Comparison of ENCODE assay signal across 8 mouse cellular contexts in the genomic region with DNA sequence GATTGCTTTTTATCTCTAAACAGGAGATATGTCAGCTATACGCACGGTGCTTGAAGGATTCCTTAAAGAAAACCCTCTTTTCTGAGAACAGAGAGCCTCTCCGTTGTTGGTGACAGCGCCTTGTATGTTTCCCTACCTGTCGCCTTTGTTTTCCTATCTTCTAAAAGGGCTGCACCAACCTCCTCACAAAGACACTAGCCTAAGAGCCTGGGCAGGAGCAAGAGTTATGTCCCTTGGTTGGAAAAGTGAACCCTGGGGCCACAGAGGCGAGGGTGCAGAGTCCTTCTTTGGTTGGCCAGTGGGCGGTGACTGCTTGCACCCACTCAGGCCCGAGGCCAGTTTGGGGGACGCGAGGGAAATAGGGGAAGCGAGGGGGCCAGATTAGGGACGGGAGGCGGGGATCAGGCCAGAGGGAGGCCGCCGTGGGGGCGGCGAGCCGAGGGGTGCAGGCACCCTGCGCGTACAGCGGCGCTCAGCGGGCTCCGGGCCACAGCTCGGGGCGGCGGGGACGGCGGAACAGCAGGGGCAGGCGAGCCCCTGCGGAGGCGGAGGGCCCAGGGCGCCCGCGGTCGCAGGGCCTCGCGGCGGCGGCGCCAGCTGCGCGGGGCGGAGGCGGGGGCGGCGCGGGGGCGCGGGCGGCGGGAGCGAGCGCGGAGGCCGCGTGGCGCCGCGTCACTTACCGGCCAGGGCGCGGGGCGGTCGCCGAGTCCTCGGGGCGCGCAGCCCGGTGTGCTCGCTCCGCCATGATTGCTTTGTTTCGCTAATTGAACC. TPM values are rescaled to one million over a fixed set of nuclear protein-coding genes. Genes with fewer than 3 reads are reported as not detected.
DNase-seq lines count a peak whose midpoint lies in the region; ATAC-seq and TF ChIP-seq lines count a peak whose summit lies in the region.

No protein-coding gene starts in this region.

- H3K4me1 ChIP-seq in forebrain, embryonic 13.5 days, result peaks cover 9% of the 10 kb centered on the region; the same call in 1 of the 2 replicates
- no peaks in the 10 kb centered on the region for H3K4me1 ChIP-seq in heart, postnatal 0 days (ENCODE audit: control insufficient read depth, insufficient read depth)
- H3K4me1 ChIP-seq in liver, postnatal 0 days (ENCODE audit: insufficient read depth), result peaks cover 5% of the 10 kb centered on the region; the same call in 1 of the 2 replicates
- H3K4me1 ChIP-seq in neural tube, embryonic 15.5 days, result peaks cover 11% of the 10 kb centered on the region; the same call in 1 of the 2 replicates

- TF ChIP-seq CTCF in heart, postnatal 0 days (IDR thresholded peaks at IDR 0.05; ENCODE audit: low read depth), result no peak
- TF ChIP-seq CTCF in liver, postnatal 0 days (IDR thresholded peaks at IDR 0.05; ENCODE audit: low read depth), result no peak

- H3K27ac ChIP-seq in forebrain, embryonic 13.5 days, result peak overlapping the region; percentile 98
- peak overlapping the region; percentile 82 for H3K27ac ChIP-seq in heart, postnatal 0 days (ENCODE audit: low read depth)
- peak overlapping the region; percentile 95 for H3K27ac ChIP-seq in liver, postnatal 0 days (ENCODE audit: low read depth)
- H3K27ac ChIP-seq in neural tube, embryonic 15.5 days (replicated peaks), result peak overlapping the region; percentile 98

- TF ChIP-seq EP300 in heart, postnatal 0 days (IDR thresholded peaks at IDR 0.05; ENCODE audit: low read depth), result no peak
- no peak for TF ChIP-seq EP300 in liver, postnatal 0 days (IDR thresholded peaks at IDR 0.05; ENCODE audit: low read depth)

- H3K4me2 ChIP-seq in forebrain, embryonic 13.5 days, result peak overlapping the region; percentile 79
- H3K4me2 ChIP-seq in heart, postnatal 0 days (ENCODE audit: low read depth, low read length), result peak overlapping the region; percentile 72
- peak overlapping the region; percentile 70 for H3K4me2 ChIP-seq in liver, postnatal 0 days (ENCODE audit: low read depth, low read length)
- peak overlapping the region; percentile 79 for H3K4me2 ChIP-seq in neural tube, embryonic 15.5 days

- H3K36me3 ChIP-seq in forebrain, embryonic 13.5 days (ENCODE audit: poor library complexity, severe bottlenecking), result no peaks in the 10 kb centered on the region
- no peaks in the 10 kb centered on the region for H3K36me3 ChIP-seq in heart, postnatal 0 days (replicated peaks; ENCODE audit: control insufficient read depth, insufficient read depth, low read length)
- no peaks in the 10 kb centered on the region for H3K36me3 ChIP-seq in liver, postnatal 0 days (replicated peaks; ENCODE audit: insufficient read depth, low read length)
- H3K36me3 ChIP-seq in neural tube, embryonic 15.5 days, result no peaks in the 10 kb centered on the region

- WGBS in forebrain, embryonic 13.5 days, result 1% methylated on average over 36 of the region's 73 CpGs
- WGBS in heart, postnatal 0 days, result 2% methylated on average over 43 of the region's 73 CpGs
- WGBS in liver, postnatal 0 days (ENCODE audit: insufficient replicate concordance), result 9% methylated on average over 36 of the region's 73 CpGs
- 1% methylated on average over 62 of the region's 73 CpGs for WGBS in neural tube, embryonic 15.5 days

- H3K9me3 ChIP-seq in forebrain, embryonic 13.5 days (replicated peaks), result no peaks in the 10 kb centered on the region
- no peaks in the 10 kb centered on the region for H3K9me3 ChIP-seq in heart, postnatal 0 days (replicated peaks; ENCODE audit: control insufficient read depth, low read length)
- no peaks in the 10 kb centered on the region for H3K9me3 ChIP-seq in liver, postnatal 0 days (ENCODE audit: low read length)
- no peaks in the 10 kb centered on the region for H3K9me3 ChIP-seq in neural tube, embryonic 15.5 days (replicated peaks)

- H3K4me3 ChIP-seq in forebrain, embryonic 13.5 days, result peak overlapping the region; percentile 63
- H3K4me3 ChIP-seq in heart, postnatal 0 days (ENCODE audit: low read depth, low read length), result peak overlapping the region; percentile 68
- H3K4me3 ChIP-seq in liver, postnatal 0 days (ENCODE audit: low read depth, low read length), result peak overlapping the region; percentile 71
- peak overlapping the region; percentile 70 for H3K4me3 ChIP-seq in neural tube, embryonic 15.5 days (replicated peaks)

- peak; percentile 45 for ATAC-seq in CD4-positive, CD25-positive, alpha-beta regulatory T cell, adult 4 months
- ATAC-seq in forebrain, embryonic 13.5 days, result peak; percentile 94
- ATAC-seq in heart, postnatal 0 days (ENCODE audit: insufficient read depth, low read depth), result peak; percentile 93
- ATAC-seq in liver, postnatal 0 days, result peak; percentile 94
- ATAC-seq in neural tube, embryonic 15.5 days (ENCODE audit: low FRiP score), result peak; percentile 96

- H3K27me3 ChIP-seq in forebrain, embryonic 13.5 days, result no peaks in the 10 kb centered on the region
- no peaks in the 10 kb centered on the region for H3K27me3 ChIP-seq in heart, postnatal 0 days (ENCODE audit: control insufficient read depth, insufficient read depth, low read length)
- H3K27me3 ChIP-seq in liver, postnatal 0 days (ENCODE audit: insufficient read depth, low read length), result no peaks in the 10 kb centered on the region
- H3K27me3 ChIP-seq in neural tube, embryonic 15.5 days (replicated peaks), result no peaks in the 10 kb centered on the region

- H3K9ac ChIP-seq in forebrain, embryonic 13.5 days, result peak overlapping the region; percentile 97
- peak overlapping the region; percentile 78 for H3K9ac ChIP-seq in heart, postnatal 0 days (replicated peaks; ENCODE audit: low read depth, low read length)
- peak overlapping the region; percentile 73 for H3K9ac ChIP-seq in liver, postnatal 0 days (replicated peaks)
- H3K9ac ChIP-seq in neural tube, embryonic 15.5 days (replicated peaks), result peak overlapping the region; percentile 87

- DNase-seq in c-Kit-positive CD71-positive TER-119-negative erythroid progenitor cells, embryonic 14.5 days (ENCODE audit: low read depth), result peak; percentile 8
- peak; percentile 43 for DNase-seq in heart, postnatal 0 days (ENCODE audit: low spot score)
- peak; percentile 80 to 81 for DNase-seq in kidney, postnatal 36 days
- peak; percentile 77 for DNase-seq in liver, postnatal 0 days
- peak; percentile 28 to 36 for DNase-seq in thymus, adult 18-20 months

RNA-seq across cellular contexts. Expression of gene 5730522E02Rik, which starts 0.6 kb away (rescaled TPM):
- not detected for polyA plus RNA-seq in CD4-positive, CD25-positive, alpha-beta regulatory T cell, adult 4 months (2017; shearing (Covaris generic))
- 15.9 and 17.1 TPM in 2 replicates for polyA plus RNA-seq in forebrain, embryonic 13.5 days (2015; fragmentation: Nextera tagmentation; extraction: Ambion mirVana)
- not detected in 2 replicates for total RNA-seq in heart, postnatal 0 days (2014; rRNA removed; ENCODE audit: low replicate concordance)
- 0.52 and 1.1 TPM in 2 replicates for polyA plus RNA-seq in heart, postnatal 0 days (2015; fragmentation: Nextera tagmentation; extraction: Ambion mirVana)
- 0.40 and 0.68 TPM in 2 replicates for polyA plus RNA-seq in liver, postnatal 0 days (2015; fragmentation: Nextera tagmentation; extraction: Ambion mirVana)
- polyA plus RNA-seq in neural tube, embryonic 15.5 days (2015; fragmentation: Nextera tagmentation; extraction: Ambion mirVana), result 9.5 and 15.0 TPM in 2 replicates

Comparison
In these comparisons a context has a peak if more than half of its experiments do, and no peak if none do; other contexts are left out.
1. Peak in every context shown above with its lines: DNase-seq, ATAC-seq, H3K4me3 ChIP-seq and H3K27ac ChIP-seq.
2. ATAC-seq: peak in every context shown above with its lines; median percentile 96 in neural tube, embryonic 15.5 days; 94 in forebrain, embryonic 13.5 days; 94 in liver, postnatal 0 days; 93 in heart, postnatal 0 days; 45 in CD4-positive, CD25-positive, alpha-beta regulatory T cell, adult 4 months.
3. DNase-seq: peak in every context shown above with its lines; median percentile 80 in kidney, postnatal 36 days; 77 in liver, postnatal 0 days; 43 in heart, postnatal 0 days; 32 in thymus, adult 18-20 months; 8 in c-Kit-positive CD71-positive TER-119-negative erythroid progenitor cells, embryonic 14.5 days.